Mouse (Mus musculus) hindbrain, embryonic 16.5 days (tissue): ENCODE measurements around the gene Exo5. TPM values are rescaled to one million over a fixed set of nuclear protein-coding genes. Genes with fewer than 3 reads are reported as not detected.

Experiments
- ATAC-seq: fragments of 200-750 bp; cut with Nextera tagmentation; 2 replicates; pipeline ENCODE4 v1.8.0; 2017; ENCODE audit warnings: moderate TSS enrichment, moderate library complexity
- H3K27ac ChIP-seq: fragments of 300-500 bp; sonication (generic); 2 replicates; pipeline ENCODE4 v1.5.1; 2014; ENCODE audit warnings: low read depth, mild to moderate bottlenecking, control low read depth, low read length, moderate library complexity
- H3K27me3 ChIP-seq: fragments of 300-500 bp; sonication (generic); replicated peaks from 2 replicates; pipeline ENCODE4 v1.6.1; 2014; ENCODE audit warnings: low read length; ENCODE audit not compliant: control insufficient read depth, insufficient read depth
- H3K36me3 ChIP-seq: fragments of 300-500 bp; sonication (generic); 2 replicates; pipeline ENCODE4 v1.6.1; 2014; ENCODE audit warnings: mild to moderate bottlenecking, low read length, moderate library complexity, mixed read lengths; ENCODE audit not compliant: control insufficient read depth, insufficient read depth
- H3K4me1 ChIP-seq: fragments of 300-500 bp; sonication (generic); 2 replicates; pipeline ENCODE4 v1.6.1; 2014; ENCODE audit warnings: low read depth, low read length; ENCODE audit not compliant: control insufficient read depth, insufficient read depth
- H3K4me2 ChIP-seq: fragments of 300-500 bp; sonication (generic); 2 replicates; pipeline ENCODE4 v1.6.1; 2014; ENCODE audit warnings: mild to moderate bottlenecking, low read length, control low read depth, moderate library complexity
- H3K4me3 ChIP-seq: fragments of 300-500 bp; sonication (generic); 2 replicates; pipeline ENCODE4 v1.5.1; 2014; ENCODE audit warnings: mild to moderate bottlenecking, low read length, control low read depth, moderate library complexity
- H3K9ac ChIP-seq: fragments of 300-500 bp; sonication (generic); 2 replicates; pipeline ENCODE4 v1.6.1; 2014; ENCODE audit warnings: low read depth, mild to moderate bottlenecking, control low read depth, low read length, moderate library complexity
- H3K9me3 ChIP-seq: fragments of 300-500 bp; sonication (generic); 2 replicates; pipeline ENCODE4 v1.6.1; 2014; ENCODE audit warnings: mild to moderate bottlenecking, low read length, moderate library complexity; ENCODE audit not compliant: control insufficient read depth
- WGBS: fragments of 180-500 bp; shearing (Covaris S2); extraction: QIAGEN DNeasy Blood & Tissue Kit; methylation state at CpG from one replicate; pipeline ENCODE4 v1.1.7; 2014; 5-methylcytosine and 5-hydroxymethylcytosine counted together
- polyA plus RNA-seq: library from polyadenylated mRNA; unstranded; fragments of >200 nt; fragmentation: Nextera tagmentation; extraction: Ambion mirVana; gene quantifications from 2 replicates; pipeline ENCODE4 v1.2.1, GENCODE M21; 2015

The Exo5 gene
- 28.0 and 29.8 TPM in 2 replicates for polyA plus RNA-seq

DNA sequence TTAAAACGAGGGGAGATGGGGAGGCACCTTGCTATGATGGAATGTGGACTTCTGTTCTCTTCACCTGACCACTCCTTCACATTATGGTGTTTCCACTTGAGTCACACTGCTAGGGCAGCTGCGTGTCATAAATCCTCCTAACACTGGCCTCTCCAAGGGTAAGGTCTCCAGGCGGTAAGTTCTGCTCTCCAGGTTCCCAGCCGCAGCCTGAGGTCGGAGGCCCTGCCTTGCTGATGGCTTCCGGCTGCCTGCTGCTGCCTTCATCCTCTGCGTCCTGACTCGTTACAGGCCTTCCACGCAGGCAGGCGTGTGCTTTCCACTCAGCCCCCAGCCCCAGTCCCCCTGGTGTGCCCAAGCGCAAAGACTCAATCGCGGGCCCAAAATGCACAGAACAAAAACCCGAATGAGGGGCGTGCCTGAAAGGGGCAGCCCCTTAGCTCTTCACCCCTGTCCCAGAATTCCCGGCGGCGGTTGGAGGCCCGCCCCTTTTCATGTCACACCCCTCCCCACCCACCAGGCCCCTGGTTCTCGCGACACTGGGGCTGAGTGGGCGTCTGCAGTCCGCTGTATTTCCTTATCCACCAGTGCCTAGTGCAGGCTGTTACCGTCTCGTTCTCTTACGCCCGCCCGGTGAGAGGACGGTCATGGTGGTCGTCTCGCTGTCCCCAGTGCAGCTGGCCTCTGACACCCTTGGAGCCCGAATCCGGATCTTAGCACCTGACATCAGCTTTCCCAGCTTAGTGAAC, at the start of gene Exo5:
Exo5 (minus strand) TSS at position 464 of the 746 bp plus-strand sequence.
- H3K9me3 ChIP-seq = peaks cover 10% of the 10 kb centered on the region; the same call in 1 of the 2 replicates
- peaks cover 3% of the 10 kb centered on the region; the same call in 1 of the 2 replicates for H3K4me1 ChIP-seq
- H3K27me3 ChIP-seq = no peaks in the 10 kb centered on the region
- H3K27ac ChIP-seq = peak within 1 kb of the TSS; percentile 90
- under 1% methylated on average over 33 of the region's 33 CpGs for WGBS
- peak; percentile 98 for ATAC-seq
- H3K9ac ChIP-seq = peak within 1 kb of the TSS; percentile 82
- peak within 1 kb of the TSS; percentile 84 for H3K4me2 ChIP-seq
- H3K4me3 ChIP-seq = peak within 1 kb of the TSS; percentile 62
- H3K36me3 ChIP-seq = peaks cover 19% of the 10 kb centered on the region

DNA sequence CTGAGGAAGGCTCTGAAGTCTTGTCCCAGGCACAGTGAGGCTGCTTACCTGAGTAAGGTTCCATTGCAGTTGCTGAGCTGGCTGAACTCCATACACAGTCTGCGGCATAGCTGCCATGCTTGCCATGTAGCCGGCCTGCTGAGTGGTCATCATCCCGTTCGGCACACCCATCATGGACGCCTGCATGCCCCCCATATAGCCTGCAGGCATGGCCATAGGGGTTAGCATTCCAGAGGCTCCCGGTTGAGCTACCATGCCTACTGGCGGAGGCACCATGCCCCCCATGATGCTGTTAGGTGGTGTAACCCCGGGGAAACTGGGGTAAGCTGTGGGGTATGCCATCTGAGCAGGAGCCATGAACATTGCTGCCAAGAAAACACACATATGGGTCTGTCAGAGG, 47.0 kb upstream of the Exo5 start:
- H3K9me3 ChIP-seq = no peaks in the 10 kb centered on the region
- 95% methylated on average over 8 of the region's 8 CpGs for WGBS
- no peak overlapping the region for H3K4me3 ChIP-seq
- no peaks in the 10 kb centered on the region for H3K27me3 ChIP-seq
- H3K27ac ChIP-seq = no peak overlapping the region
- H3K9ac ChIP-seq = no peak overlapping the region
- peaks cover 18% of the 10 kb centered on the region for H3K36me3 ChIP-seq
- no peaks in the 10 kb centered on the region for H3K4me1 ChIP-seq
- no peak overlapping the region for H3K4me2 ChIP-seq
- ATAC-seq = no peak

DNA sequence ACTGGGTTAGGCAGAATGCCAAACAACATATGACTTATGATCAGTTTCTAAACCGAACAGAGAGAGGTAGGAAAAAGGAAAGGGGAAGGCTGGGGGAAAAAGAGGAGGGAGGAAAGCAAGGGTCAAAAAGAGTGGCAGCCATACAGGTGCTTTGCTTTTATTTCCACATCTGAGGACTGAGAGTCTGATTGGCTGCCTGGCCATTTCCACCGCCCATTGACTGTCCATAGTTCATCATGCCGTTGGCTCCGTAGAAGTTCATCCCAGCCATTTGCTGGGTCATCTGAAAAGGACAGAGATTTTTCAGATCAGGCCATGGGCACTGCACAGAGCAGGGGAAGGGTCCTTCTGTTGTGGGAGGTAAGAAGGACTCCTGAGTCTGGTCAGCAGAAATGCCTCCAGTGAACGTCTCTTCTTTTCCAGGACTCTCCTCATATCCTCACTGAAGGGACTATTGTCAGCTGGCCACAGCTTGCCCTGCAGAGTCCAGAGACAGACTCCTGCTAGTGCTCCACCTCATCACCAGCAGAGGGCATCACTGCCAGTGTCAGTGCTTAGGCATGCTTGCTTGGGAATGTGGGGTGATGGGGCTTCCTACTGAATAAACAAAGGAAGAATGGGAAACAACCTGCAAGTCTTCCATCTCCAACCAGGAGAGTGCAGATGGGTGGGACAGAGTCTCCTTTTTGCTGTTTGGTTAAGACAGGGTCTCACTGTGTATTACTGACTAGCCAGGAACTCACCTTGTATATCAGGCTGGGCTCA, 44.7 kb upstream of the Exo5 start:
- peak; percentile 63 for ATAC-seq
- WGBS = 82% methylated on average over 5 of the region's 5 CpGs
- Histone ChIP-seq H3K27me3 (no peaks in the 10 kb centered on the region), H3K4me3 (no peak overlapping the region), H3K4me2 (no peak overlapping the region), H3K9ac (no peak overlapping the region), H3K4me1 (no peaks in the 10 kb centered on the region), H3K36me3 (peaks cover 18% of the 10 kb centered on the region), H3K9me3 (no peaks in the 10 kb centered on the region), H3K27ac (no peak overlapping the region)

DNA sequence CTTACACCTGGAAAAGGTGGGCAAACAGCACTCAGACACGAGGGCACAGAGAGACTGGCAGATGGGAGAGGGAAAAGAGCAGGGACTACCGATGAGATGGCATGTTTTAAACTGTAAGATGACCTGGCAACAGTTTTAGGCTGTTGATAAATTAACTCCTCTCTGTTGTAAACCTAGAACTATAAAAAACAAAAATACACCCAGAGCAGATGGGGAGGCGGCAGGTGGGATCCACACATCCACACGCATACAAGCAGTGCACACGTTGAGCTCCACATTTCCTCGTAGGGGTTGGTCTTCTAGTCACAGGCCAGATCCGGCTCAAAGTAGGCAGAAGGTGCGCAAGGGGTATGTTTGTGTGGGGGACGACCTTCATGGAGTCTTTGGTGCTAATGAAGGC, 43.7 kb upstream of the Exo5 start:
- Histone ChIP-seq H3K4me2 (no peak overlapping the region), H3K4me3 (no peak overlapping the region), H3K36me3 (peaks cover 15% of the 10 kb centered on the region), H3K9me3 (no peaks in the 10 kb centered on the region), H3K27me3 (no peaks in the 10 kb centered on the region), H3K4me1 (no peaks in the 10 kb centered on the region), H3K9ac (no peak overlapping the region), H3K27ac (no peak overlapping the region)
- ATAC-seq = no peak
- 93% methylated on average over 9 of the region's 9 CpGs for WGBS

DNA sequence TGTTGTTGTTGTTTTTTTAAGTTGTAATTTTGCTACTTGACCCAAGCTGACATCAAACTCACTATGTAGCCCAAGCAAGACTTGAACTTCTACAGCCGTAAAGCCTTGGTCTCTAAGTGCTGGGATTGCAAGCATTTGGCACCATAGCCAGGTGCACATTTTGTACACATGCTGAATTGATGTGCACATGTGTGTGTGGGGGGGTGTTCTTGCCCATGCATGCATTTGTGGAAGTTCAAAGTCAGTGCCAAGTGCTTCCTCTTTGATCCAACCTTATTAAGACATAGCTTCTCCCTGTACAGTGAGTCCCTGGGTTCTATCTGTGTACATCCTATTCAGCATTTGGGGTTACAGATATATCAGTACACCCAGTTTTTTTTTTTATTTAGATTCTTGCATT, 30.8 kb upstream of the Exo5 start:
- no peaks in the 10 kb centered on the region for H3K36me3 ChIP-seq
- no peak overlapping the region for H3K4me3 ChIP-seq
- H3K9ac ChIP-seq = no peak overlapping the region
- H3K27me3 ChIP-seq = no peaks in the 10 kb centered on the region
- no peak for ATAC-seq
- no peaks in the 10 kb centered on the region for H3K9me3 ChIP-seq
- no peak overlapping the region for H3K27ac ChIP-seq
- WGBS = 84% methylated on average over 1 of the region's 1 CpGs
- H3K4me1 ChIP-seq = peaks cover 10% of the 10 kb centered on the region
- no peak overlapping the region for H3K4me2 ChIP-seq

DNA sequence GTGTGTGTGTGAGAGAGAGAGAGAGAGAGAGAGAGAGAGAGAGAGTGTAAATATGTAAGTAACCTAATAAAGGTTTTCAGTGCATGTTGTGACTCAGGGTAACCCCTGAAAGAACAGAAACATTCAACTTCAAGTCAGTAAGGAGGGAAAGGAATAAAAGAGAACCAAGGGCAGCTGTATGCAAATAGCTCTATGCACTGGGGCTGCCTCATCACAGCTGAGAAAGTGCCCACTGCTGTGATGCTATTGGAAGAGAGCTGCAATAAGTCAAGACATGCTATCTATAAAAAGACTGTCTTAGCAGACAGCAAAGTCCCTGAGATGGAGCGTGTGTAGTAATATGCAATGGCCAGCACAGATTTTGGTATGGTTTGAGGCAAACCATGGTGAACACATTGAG, 28.9 kb upstream of the Exo5 start:
- WGBS = 63% methylated on average over 1 of the region's 1 CpGs
- no peaks in the 10 kb centered on the region for H3K27me3 ChIP-seq
- no peaks in the 10 kb centered on the region for H3K9me3 ChIP-seq
- no peak overlapping the region for H3K4me2 ChIP-seq
- no peak for ATAC-seq
- H3K36me3 ChIP-seq = no peaks in the 10 kb centered on the region
- no peak overlapping the region for H3K4me3 ChIP-seq
- H3K4me1 ChIP-seq = peaks cover 11% of the 10 kb centered on the region
- no peak overlapping the region for H3K27ac ChIP-seq
- no peak overlapping the region for H3K9ac ChIP-seq

DNA sequence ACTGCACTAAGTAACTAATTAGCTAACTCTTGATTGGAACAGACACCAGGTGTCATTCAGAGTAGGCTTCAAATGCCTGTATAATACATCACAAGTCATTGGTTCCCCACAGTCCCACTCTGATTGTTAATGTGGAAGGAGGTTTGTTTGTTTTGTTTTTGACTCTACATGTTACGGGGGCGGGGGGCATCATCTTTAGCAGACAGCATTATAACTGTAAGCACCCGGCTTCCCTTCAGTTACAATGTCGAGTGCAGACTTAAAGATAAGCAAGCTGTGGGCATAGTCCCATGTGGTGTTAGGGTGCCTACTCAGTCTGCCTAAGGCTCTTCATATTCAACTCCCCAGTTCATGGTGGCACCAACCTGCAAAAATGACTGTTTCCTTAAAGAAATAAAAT, 28.2 kb upstream of the Exo5 start:
- Histone ChIP-seq H3K4me1 (peaks cover 11% of the 10 kb centered on the region), H3K27ac (no peak overlapping the region), H3K4me2 (no peak overlapping the region), H3K9ac (no peak overlapping the region), H3K4me3 (no peak overlapping the region), H3K9me3 (no peaks in the 10 kb centered on the region), H3K36me3 (no peaks in the 10 kb centered on the region), H3K27me3 (no peaks in the 10 kb centered on the region)
- 75% methylated on average over 4 of the region's 4 CpGs for WGBS
- no peak for ATAC-seq

DNA sequence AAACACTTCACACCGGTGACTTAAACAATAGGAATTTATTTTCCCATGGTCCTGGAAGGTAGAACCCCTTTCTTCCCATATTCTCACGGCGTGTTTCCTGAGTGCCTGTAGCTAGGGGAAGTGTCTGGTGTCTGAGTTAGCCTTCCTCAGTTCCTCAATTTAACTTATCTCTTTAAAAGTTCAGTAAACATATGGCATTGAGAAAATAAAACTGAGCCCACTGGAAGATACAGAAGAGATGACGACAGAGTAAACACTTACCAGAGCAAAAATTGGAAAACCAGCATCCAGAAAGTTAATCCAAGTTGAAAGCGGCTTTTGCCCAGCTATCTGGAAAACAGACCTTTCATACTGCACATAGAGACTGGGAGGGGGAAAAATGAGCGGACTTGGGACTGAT, 27.3 kb upstream of the Exo5 start:
- Histone ChIP-seq H3K4me3 (peak overlapping the region; percentile 94), H3K27me3 (no peaks in the 10 kb centered on the region), H3K4me1 (peaks cover 11% of the 10 kb centered on the region), H3K9ac (peak overlapping the region; percentile 87), H3K9me3 (no peaks in the 10 kb centered on the region), H3K36me3 (no peaks in the 10 kb centered on the region), H3K27ac (no peak overlapping the region), H3K4me2 (peak overlapping the region; percentile 84)
- 43% methylated on average over 6 of the region's 6 CpGs for WGBS
- no peak for ATAC-seq

DNA sequence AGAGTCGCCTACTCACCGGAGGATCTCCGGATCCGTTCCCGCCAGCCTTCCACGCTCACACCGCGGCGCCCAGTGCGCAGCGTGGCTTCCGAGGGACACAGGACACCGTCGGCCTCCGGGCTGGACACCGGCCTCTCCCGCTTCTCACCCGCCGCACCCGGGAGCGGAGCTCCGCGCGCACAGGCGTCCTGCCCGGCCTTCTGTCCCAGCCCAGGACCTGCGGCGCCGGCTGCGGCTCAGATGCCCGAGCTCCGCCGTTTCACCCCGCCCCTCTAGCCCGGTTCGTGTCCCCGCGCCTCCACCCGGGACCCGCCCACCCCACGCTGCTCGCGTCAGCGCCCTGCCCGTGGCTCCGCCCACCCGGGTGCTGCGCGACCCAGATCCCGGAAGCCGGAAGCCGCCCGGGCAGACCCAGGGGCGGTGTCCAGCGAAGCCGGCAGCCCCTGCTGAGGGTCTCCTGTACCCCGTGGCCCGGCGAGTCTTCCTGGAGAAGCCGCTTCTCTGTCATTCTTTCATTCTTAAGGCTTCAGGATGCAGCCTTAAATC, 26.7 kb upstream of the Exo5 start, which contains the start of gene Zfp69:
Zfp69 (minus strand) TSS at position 272 of the 546 bp plus-strand sequence.
- Histone ChIP-seq H3K9me3 (no peaks in the 10 kb centered on the region), H3K27me3 (no peaks in the 10 kb centered on the region), H3K4me3 (peak within 1 kb of the TSS; percentile 94), H3K36me3 (no peaks in the 10 kb centered on the region), H3K4me2 (peak within 1 kb of the TSS; percentile 84), H3K27ac (peak within 1 kb of the TSS; percentile 85), H3K9ac (peak within 1 kb of the TSS; percentile 87), H3K4me1 (peaks cover 11% of the 10 kb centered on the region)
- peak; percentile 98 for ATAC-seq
- WGBS = 0% methylated on average over 56 of the region's 60 CpGs
